Comparison of ENCODE assay signal across 8 mouse cellular contexts in genomic region chr3:89418861-89419250, GRCm38 (mm10). TPM values are rescaled to one million over a fixed set of nuclear protein-coding genes. Genes with fewer than 3 reads are reported as not detected.
DNase-seq lines count a peak whose midpoint lies in the region; ATAC-seq and TF ChIP-seq lines count a peak whose summit lies in the region.

No protein-coding gene starts in this region.

- ATAC-seq in hindbrain, embryonic 13.5 days (ENCODE audit: low FRiP score) = peak; percentile 18; the same call in 1 of the 2 replicates
- peak; percentile 2; the same call in 1 of the 2 replicates for ATAC-seq in midbrain, postnatal 0 days (ENCODE audit: low FRiP score)

- peaks cover 13 to 17% of the 10 kb centered on the region in 2 experiments; a peak in 3 of 4 replicates for H3K4me1 ChIP-seq in ES-E14 (ENCODE audit: control insufficient read depth in 2 of 2, insufficient read depth in 2 of 2, low read length in 2 of 2, poor library complexity in 1 of 2)
- peaks cover 43% of the 10 kb centered on the region for H3K4me1 ChIP-seq in hindbrain, embryonic 13.5 days (replicated peaks)
- no peaks in the 10 kb centered on the region for H3K4me1 ChIP-seq in midbrain, postnatal 0 days (ENCODE audit: insufficient read depth, low read length)

- H3K9ac ChIP-seq in ES-E14 (ENCODE audit: insufficient read depth, low read depth, low read length, poor library complexity, severe bottlenecking) = peak overlapping the region; percentile 94
- H3K9ac ChIP-seq in hindbrain, embryonic 13.5 days = peak overlapping the region; percentile 68
- H3K9ac ChIP-seq in midbrain, postnatal 0 days (replicated peaks; ENCODE audit: low read length, poor library complexity, severe bottlenecking) = peak overlapping the region; percentile 60

- in situ Hi-C loops in ES-E14 (cut with MboI; ENCODE audit: low sequenced_read_pairs in 2 of 2, unreplicated experiment in 2 of 2) = no loop called here

- WGBS in hindbrain, embryonic 13.5 days = 0% methylated on average over 16 of the region's 16 CpGs
- WGBS in midbrain, postnatal 0 days = 0% methylated on average over 16 of the region's 16 CpGs

- TF ChIP-seq CTCF in midbrain, postnatal 0 days (IDR thresholded peaks at IDR 0.05) = no peak

- H3K27me3 ChIP-seq in hindbrain, embryonic 13.5 days = no peaks in the 10 kb centered on the region
- H3K27me3 ChIP-seq in midbrain, postnatal 0 days (ENCODE audit: insufficient read depth, low read length) = no peaks in the 10 kb centered on the region

- peak overlapping the region; percentile 87 to 98 for H3K4me3 ChIP-seq in ES-E14 (ENCODE audit: insufficient read depth in 1 of 2, low read depth in 1 of 2, low read length in 2 of 2, poor library complexity in 1 of 2, severe bottlenecking in 1 of 2)
- H3K4me3 ChIP-seq in hindbrain, embryonic 13.5 days = peak overlapping the region; percentile 54
- H3K4me3 ChIP-seq in midbrain, postnatal 0 days (ENCODE audit: low read depth, low read length) = peak overlapping the region; percentile 53

- H3K9me3 ChIP-seq in ES-E14 (ENCODE audit: control insufficient read depth, insufficient read depth, low read depth, low read length) = no peaks in the 10 kb centered on the region
- no peaks in the 10 kb centered on the region for H3K9me3 ChIP-seq in hindbrain, embryonic 13.5 days
- no peaks in the 10 kb centered on the region for H3K9me3 ChIP-seq in midbrain, postnatal 0 days (ENCODE audit: low read length)

- peaks cover 24% of the 10 kb centered on the region for H3K36me3 ChIP-seq in ES-E14 (ENCODE audit: control insufficient read depth, insufficient read depth, low read length, poor library complexity, severe bottlenecking)
- peaks cover 22% of the 10 kb centered on the region for H3K36me3 ChIP-seq in hindbrain, embryonic 13.5 days
- H3K36me3 ChIP-seq in midbrain, postnatal 0 days (ENCODE audit: insufficient read depth, low read length) = no peaks in the 10 kb centered on the region; the same call in 1 of the 2 replicates

- H3K27ac ChIP-seq in ES-E14 (ENCODE audit: insufficient read depth, low read depth, low read length, poor library complexity, severe bottlenecking) = peak overlapping the region; percentile 92
- peak overlapping the region; percentile 87 for H3K27ac ChIP-seq in hindbrain, embryonic 13.5 days
- peak overlapping the region; percentile 60 for H3K27ac ChIP-seq in midbrain, postnatal 0 days (ENCODE audit: low read depth, low read length)

- H3K4me2 ChIP-seq in hindbrain, embryonic 13.5 days = peak overlapping the region; percentile 82
- peak overlapping the region; percentile 95 for H3K4me2 ChIP-seq in midbrain, postnatal 0 days (ENCODE audit: low read depth, low read length, poor library complexity, severe bottlenecking)

- DNase-seq in ES-E14 (ENCODE audit: low read depth, low spot score) (no peak), liver (peak; percentile 87)
- DNase-seq in adrenal gland, postnatal 25 days = peak; percentile 82
- DNase-seq in gastrocnemius, adult 18-20 months (ENCODE audit: low spot score) = peak; percentile 77
- no peak for DNase-seq in midbrain, postnatal 0 days (ENCODE audit: low spot score)
- peak; percentile 73 to 88 for DNase-seq in urinary bladder, postnatal 4 days (ENCODE audit: low spot score in 2 of 2)
- no peak for DNase-seq in right cerebral cortex, postnatal 14 days

TF ChIP-seq in ES-E14, 5 proteins besides CTCF, POLR2A, EP300 and RAD21:
- no peak for TF ChIP-seq CHD2 (IDR thresholded peaks at IDR 0.05; ENCODE audit: low read depth, low read length)
- no peak for TF ChIP-seq MAFK (IDR thresholded peaks at IDR 0.05; ENCODE audit: insufficient read depth, low read depth, low read length)
- TF ChIP-seq HCFC1 (IDR thresholded peaks at IDR 0.05; ENCODE audit: borderline replicate concordance, insufficient read depth, low read length) = no peak
- TF ChIP-seq ZC3H11A (IDR thresholded peaks at IDR 0.05; ENCODE audit: borderline replicate concordance, low read depth, low read length) = no peak
- no peak for TF ChIP-seq ZNF384 (IDR thresholded peaks at IDR 0.05; ENCODE audit: low read depth, low read length)

RNA-seq across cellular contexts. Expression of gene Shc1, which starts 0.6 kb away (rescaled TPM):
- total RNA-seq in ES-E14 (2012; rRNA removed) = 66.9 and 72.0 TPM in 2 replicates
- 74.4 and 101 TPM in 2 replicates for total RNA-seq in adrenal gland, postnatal 25 days (2021)
- 10 to 100 TPM; 14.7 to 19.1 TPM for total RNA-seq in gastrocnemius, adult 18-20 months (2021)
- 24.3 and 24.4 TPM in 2 replicates for polyA plus RNA-seq in hindbrain, embryonic 13.5 days (2015; fragmentation: Nextera tagmentation; extraction: Ambion mirVana)
- total RNA-seq in midbrain, postnatal 0 days (2014; rRNA removed) = 21.7 and 24.9 TPM in 2 replicates
- polyA plus RNA-seq in midbrain, postnatal 0 days (2015; fragmentation: Nextera tagmentation; extraction: Ambion mirVana) = 11.0 and 12.7 TPM in 2 replicates

RNA-seq across cellular contexts. Expression of gene Cks1b, which starts 0.7 kb away (rescaled TPM):
- 162 and 190 TPM in 2 replicates for total RNA-seq in ES-E14 (2012; rRNA removed)
- total RNA-seq in adrenal gland, postnatal 25 days (2021) = 24.8 and 26.2 TPM in 2 replicates
- 1 to 10 TPM; 2.2 to 2.7 TPM for total RNA-seq in gastrocnemius, adult 18-20 months (2021)
- 116 and 121 TPM in 2 replicates for polyA plus RNA-seq in hindbrain, embryonic 13.5 days (2015; fragmentation: Nextera tagmentation; extraction: Ambion mirVana)
- total RNA-seq in midbrain, postnatal 0 days (2014; rRNA removed) = 22.4 and 29.2 TPM in 2 replicates
- polyA plus RNA-seq in midbrain, postnatal 0 days (2015; fragmentation: Nextera tagmentation; extraction: Ambion mirVana) = 68.6 and 69.6 TPM in 2 replicates

RNA-seq across cellular contexts. Expression of gene Flad1, which starts 7.2 kb away (rescaled TPM):
- total RNA-seq in ES-E14 (2012; rRNA removed) = 20.3 and 20.9 TPM in 2 replicates
- 34.7 and 35.4 TPM in 2 replicates for total RNA-seq in adrenal gland, postnatal 25 days (2021)
- total RNA-seq in gastrocnemius, adult 18-20 months (2021) = 10 to 100 TPM; 45.2 to 51.6 TPM
- polyA plus RNA-seq in hindbrain, embryonic 13.5 days (2015; fragmentation: Nextera tagmentation; extraction: Ambion mirVana) = 38.5 and 39.3 TPM in 2 replicates
- total RNA-seq in midbrain, postnatal 0 days (2014; rRNA removed) = 32.0 and 34.1 TPM in 2 replicates
- 26.0 and 29.3 TPM in 2 replicates for polyA plus RNA-seq in midbrain, postnatal 0 days (2015; fragmentation: Nextera tagmentation; extraction: Ambion mirVana)

RNA-seq across cellular contexts. Expression of gene Pygo2, which starts 11.2 kb away (rescaled TPM):
- total RNA-seq in ES-E14 (2012; rRNA removed) = 39.2 and 50.3 TPM in 2 replicates
- total RNA-seq in adrenal gland, postnatal 25 days (2021) = 38.6 and 46.8 TPM in 2 replicates
- 10 to 100 TPM in 1 of 2 experiments, 1 to 10 TPM in 1; 7.8 to 11.6 TPM for total RNA-seq in gastrocnemius, adult 18-20 months (2021)
- 38.7 and 42.0 TPM in 2 replicates for polyA plus RNA-seq in hindbrain, embryonic 13.5 days (2015; fragmentation: Nextera tagmentation; extraction: Ambion mirVana)
- 77.8 and 91.3 TPM in 2 replicates for total RNA-seq in midbrain, postnatal 0 days (2014; rRNA removed)
- polyA plus RNA-seq in midbrain, postnatal 0 days (2015; fragmentation: Nextera tagmentation; extraction: Ambion mirVana) = 38.5 and 40.4 TPM in 2 replicates

RNA-seq across cellular contexts. Expression of gene Lenep, which starts 16.3 kb away (rescaled TPM):
- total RNA-seq in ES-E14 (2012; rRNA removed) = not detected in 2 replicates
- 3.1 TPM in 1 of 2 replicates, not detected in the other for total RNA-seq in adrenal gland, postnatal 25 days (2021)
- total RNA-seq in gastrocnemius, adult 18-20 months (2021) = under 1 TPM in 1 of 2 experiments, not detected in 1; 0.59 TPM
- 1.1 and 1.4 TPM in 2 replicates for polyA plus RNA-seq in hindbrain, embryonic 13.5 days (2015; fragmentation: Nextera tagmentation; extraction: Ambion mirVana)
- 1.8 and 2.3 TPM in 2 replicates for total RNA-seq in midbrain, postnatal 0 days (2014; rRNA removed)
- polyA plus RNA-seq in midbrain, postnatal 0 days (2015; fragmentation: Nextera tagmentation; extraction: Ambion mirVana) = 0.27 TPM in 1 of 2 replicates, not detected in the other

Comparison
In these comparisons a context has a peak if more than half of its experiments do, and no peak if none do; other contexts are left out.
1. DNase-seq: peak in adrenal gland, postnatal 25 days (single experiment), gastrocnemius, adult 18-20 months (single experiment), liver (single experiment) and urinary bladder, postnatal 4 days (2 of 2); none in ES-E14 (single experiment), midbrain, postnatal 0 days (single experiment) and right cerebral cortex, postnatal 14 days (single experiment).
2. Peak in every context shown above with its lines, with median percentiles within 50 percentile points of each other: H3K27ac ChIP-seq, H3K4me3 ChIP-seq and H3K9ac ChIP-seq.